Mouse (Mus musculus) heart, adult 2 months (tissue): ENCODE results near the gene Gm10490. TPM values are rescaled to one million over a fixed set of nuclear protein-coding genes. Genes with fewer than 3 reads are reported as not detected.
"Not testable (repeated sequence)": the region's sequence is repeated elsewhere in the genome, so short reads cannot be mapped to it uniquely, and the experiment has no call there.

ENCODE experiments used
- DNase-seq, 2 experiments: peaks; one replicate each; pipeline ENCODE4 v3.0.0; 2021
- H3K27ac ChIP-seq: fragments of 200-600 bp; 2 replicates; pipeline ENCODE4 v1.8.1; 2022
- H3K27me3 ChIP-seq: fragments of 200-500 bp; 2 replicates; pipeline ENCODE4 v1.6.1; 2012; ENCODE audit warnings: mild to moderate bottlenecking, low read length, inconsistent platforms, mixed read lengths; ENCODE audit not compliant: control insufficient read depth, insufficient read depth
- H3K36me3 ChIP-seq: fragments of 200-500 bp; 2 replicates; pipeline ENCODE4 v1.6.1; 2012; ENCODE audit warnings: low read length, inconsistent platforms; ENCODE audit not compliant: control insufficient read depth, insufficient read depth
- H3K4me1 ChIP-seq: fragments of 200-500 bp; 2 replicates; pipeline ENCODE4 v1.6.1; 2011; ENCODE audit warnings: low read length; ENCODE audit not compliant: control insufficient read depth, insufficient read depth
- H3K4me3 ChIP-seq: fragments of 200-600 bp; 2 replicates; pipeline ENCODE4 v1.8.1; 2022
- H3K79me2 ChIP-seq: fragments of 200-500 bp; replicated peaks from 2 replicates; pipeline ENCODE4 v1.6.1; 2012; ENCODE audit warnings: mild to moderate bottlenecking, inconsistent platforms, low read length, moderate library complexity, mixed read lengths; ENCODE audit not compliant: control insufficient read depth, insufficient read depth
- H3K9ac ChIP-seq: fragments of 200-500 bp; 2 replicates; pipeline ENCODE4 v1.6.1; 2012; ENCODE audit warnings: low read depth, mild to moderate bottlenecking, control low read depth, inconsistent platforms, low read length, mixed read lengths
- CTCF ChIP-seq: fragments of 200-600 bp; IDR thresholded peaks from 2 replicates; pipeline ENCODE4 v1.8.1; 2022; ENCODE audit warnings: antibody characterized with exemption, mild to moderate bottlenecking, moderate library complexity
- EP300 ChIP-seq: fragments of 200-500 bp; IDR thresholded peaks from 2 replicates; pipeline ENCODE4 v1.6.1; 2011; ENCODE audit warnings: low read depth, low read length, control low read depth; ENCODE audit not compliant: insufficient read depth
- POLR2A ChIP-seq: fragments of 200-500 bp; IDR thresholded peaks from 2 replicates; pipeline ENCODE4 v1.6.1; 2011; ENCODE audit warnings: mild to moderate bottlenecking, low read depth, low read length, control low read depth; ENCODE audit not compliant: insufficient read depth
- WGBS: fragments of 180-500 bp; shearing (Covaris S2); methylation state at CpG from one replicate; pipeline ENCODE4 v1.1.7; 2018; 5-methylcytosine and 5-hydroxymethylcytosine counted together
- intact Hi-C: fragments of 180-260 bp; cut with DNase I; formaldehyde crosslinking; loops from one replicate; pipeline ENCODE4 v1.15.1; 2025
- polyA plus RNA-seq: library from polyadenylated mRNA; depleted of rRNA; stranded (reverse); fragments of >200 nt; gene quantifications from 2 replicates; pipeline ENCODE4 v1.2.3, GENCODE M21; 2012
- total RNA-seq, 2 experiments: library from RNA; stranded (reverse); gene quantifications; 2 replicates each; pipeline ENCODE4 v1.2.3; 2021

Gm10490 gene
- total and polyA plus RNA-seq, 3 experiments, result not detected

GRCm38 (mm10) chrX:7898211-7898610 lies 11.1 kb upstream of the Gm10490 start:
- DNase-seq, result no peak
- WGBS, result 24% methylated on average over 13 of the region's 13 CpGs
- no peaks in the 10 kb centered on the region for H3K36me3 ChIP-seq
- no peak for TF ChIP-seq POLR2A
- intact Hi-C loops, result no loop called here
- H3K4me1 ChIP-seq, result no peaks in the 10 kb centered on the region
- H3K27me3 ChIP-seq, result no peaks in the 10 kb centered on the region
- H3K79me2 ChIP-seq, result no peaks in the 10 kb centered on the region
- H3K27ac ChIP-seq, result no peak overlapping the region
- H3K9ac ChIP-seq, result peak overlapping the region; percentile 57
- peak overlapping the region; percentile 72 for H3K4me3 ChIP-seq

DNA sequence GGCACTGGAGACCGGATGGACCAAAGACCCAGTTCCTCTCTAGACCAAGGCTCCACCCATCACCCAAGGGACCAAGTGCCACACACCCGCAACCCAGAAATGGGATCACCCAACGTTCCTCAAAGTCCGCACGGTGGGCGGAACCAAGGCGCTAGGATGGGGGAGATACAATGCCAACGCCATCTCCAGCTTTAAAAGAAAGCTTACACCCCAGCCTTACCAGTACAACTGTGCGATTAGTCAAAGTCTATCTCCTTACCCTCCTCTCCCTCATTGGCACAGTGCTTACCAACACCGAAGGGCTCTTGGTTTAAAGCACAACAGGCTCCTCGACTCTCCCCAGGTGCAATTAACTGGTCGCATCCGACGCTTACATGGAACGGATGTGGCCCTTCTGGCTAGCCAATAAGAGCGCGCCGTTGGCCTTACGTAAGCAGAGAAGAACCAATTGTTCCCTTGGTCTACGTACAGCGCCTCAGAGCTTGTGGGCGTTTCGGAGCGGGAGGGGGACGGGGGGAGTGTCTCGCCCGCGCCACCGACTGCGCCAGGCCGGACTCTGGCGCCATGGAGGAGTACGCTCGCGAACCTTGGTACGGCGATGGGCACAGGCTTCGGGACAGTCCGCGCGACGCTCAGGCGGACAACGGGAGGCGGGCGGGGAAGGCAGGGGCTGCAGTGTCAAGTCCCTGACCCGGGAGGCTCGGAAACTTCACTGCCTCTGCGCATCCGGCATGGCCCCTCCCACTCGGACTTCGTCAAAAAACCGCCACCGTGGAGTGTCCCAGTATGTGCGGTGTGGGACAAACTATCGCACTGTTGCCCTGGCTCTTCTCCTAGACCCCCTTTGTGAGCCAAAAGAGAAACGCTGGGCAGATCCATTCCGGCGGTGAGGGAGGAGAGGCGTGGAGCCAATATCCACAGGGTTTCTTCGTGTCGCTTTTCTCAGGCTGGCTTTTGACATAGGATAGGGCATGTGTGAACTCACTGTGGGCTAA lies 10.2 kb upstream of the Gm10490 start, which contains the start of the genes Pqbp1 and Timm17b:
TSS of gene Pqbp1 (minus strand) at position 390 of the 995 bp plus-strand sequence.
TSS of gene Timm17b (plus strand) at position 478 of the 995 bp plus-strand sequence.
- H3K79me2 ChIP-seq, result no peaks in the 10 kb centered on the region
- WGBS, result 14% methylated on average over 62 of the region's 62 CpGs
- no peaks in the 10 kb centered on the region for H3K36me3 ChIP-seq
- H3K27me3 ChIP-seq, result no peaks in the 10 kb centered on the region
- TF ChIP-seq POLR2A (peak; percentile 76), EP300 (no peak)
- intact Hi-C loops, result no loop called here
- H3K4me3 ChIP-seq, result peak within 1 kb of the TSS; percentile 72
- peak within 1 kb of the TSS; percentile 84 for H3K27ac ChIP-seq
- H3K9ac ChIP-seq, result peak within 1 kb of the TSS; percentile 93
- no peaks in the 10 kb centered on the region for H3K4me1 ChIP-seq
- peak; percentile 87 to 92 for DNase-seq

DNA sequence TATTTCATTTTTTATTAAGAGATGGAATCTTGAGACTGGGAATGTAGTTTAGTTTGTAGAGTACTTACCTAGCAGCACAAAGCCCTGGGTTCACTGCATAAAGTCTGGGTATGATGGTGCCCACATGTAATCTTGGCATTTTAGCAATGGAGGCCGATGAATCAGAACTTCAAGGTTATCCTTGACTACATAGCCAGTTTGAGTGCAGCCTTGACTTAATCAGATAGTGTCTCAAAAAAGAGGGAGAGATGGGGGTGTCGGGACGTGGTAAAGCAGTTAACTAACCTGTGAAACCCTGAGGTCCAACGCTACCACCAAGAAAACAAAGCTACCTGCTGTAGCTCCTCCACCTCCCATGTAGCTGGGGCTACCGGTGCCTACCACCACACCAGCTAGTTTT lies 4.9 kb upstream of the Gm10490 start:
- Histone ChIP-seq H3K79me2 (no peaks in the 10 kb centered on the region), H3K9ac (no peak overlapping the region), H3K27me3 (no peaks in the 10 kb centered on the region), H3K27ac (no peak overlapping the region), H3K4me3 (no peak overlapping the region), H3K4me1 (no peaks in the 10 kb centered on the region), H3K36me3 (no peaks in the 10 kb centered on the region)
- intact Hi-C loops, result no loop called here
- 88% methylated on average over 5 of the region's 5 CpGs for WGBS
- TF ChIP-seq CTCF, result no peak
- no peak for TF ChIP-seq EP300
- TF ChIP-seq POLR2A, result no peak
- no peak for DNase-seq

GRCm38 (mm10) chrX:7907735-7908134 lies 1.6 kb upstream of the Gm10490 start, which contains the start of gene Gm10491:
TSS of gene Gm10491 (minus strand) at chrX:7907835.
- Histone ChIP-seq H3K4me1 (no peaks in the 10 kb centered on the region), H3K36me3 (no peaks in the 10 kb centered on the region), H3K4me3 (no peak within 1 kb of the TSS), H3K27me3 (no peaks in the 10 kb centered on the region), H3K27ac (no peak within 1 kb of the TSS), H3K79me2 (no peaks in the 10 kb centered on the region), H3K9ac (no peak within 1 kb of the TSS)
- 80% methylated on average over 5 of the region's 5 CpGs for WGBS
- no peak for DNase-seq
- intact Hi-C loops, result no loop called here
- TF ChIP-seq CTCF, result no peak
- no peak for TF ChIP-seq POLR2A
- no peak for TF ChIP-seq EP300

GRCm38 (mm10) chrX:7910473-7910872 lies 1.1 kb downstream of the Gm10490 start:
- no peak for DNase-seq
- Histone ChIP-seq H3K79me2 (no peaks in the 10 kb centered on the region), H3K4me1 (no peaks in the 10 kb centered on the region), H3K9ac (no peak overlapping the region), H3K4me3 (no peak overlapping the region), H3K27me3 (no peaks in the 10 kb centered on the region), H3K27ac (no peak overlapping the region), H3K36me3 (no peaks in the 10 kb centered on the region)
- intact Hi-C loops, result no loop called here
- WGBS, result 57% methylated on average over 6 of the region's 6 CpGs
- TF ChIP-seq CTCF (peak; percentile 38; the same call in 1 of the 2 replicates), EP300 (no peak)

GRCm38 (mm10) chrX:7915669-7916068 lies 6.3 kb downstream of the Gm10490 start:
- not testable (repeated sequence) for H3K4me3 ChIP-seq, H3K79me2 ChIP-seq, H3K9ac ChIP-seq, H3K27ac ChIP-seq, H3K4me1 ChIP-seq, H3K36me3 ChIP-seq, H3K27me3 ChIP-seq
- intact Hi-C loops, result loop anchor here (1.0 kb wide), 1 partner anchor 102 kb away; no protein-coding TSS in a partner anchor
- TF ChIP-seq CTCF, result peak; percentile 47
- WGBS, result 18% methylated on average over 3 of the region's 3 CpGs
- peak in 1 of 2 experiments; percentile 40 for DNase-seq
